Mouse (Mus musculus): Measurements from ENCODE around the gene 4930415O20Rik. TPM values are rescaled to one million over a fixed set of nuclear protein-coding genes. Genes with fewer than 3 reads are reported as not detected.
A peak's percentile ranks its signal among the peaks of the same experiment; 100 is the strongest.

4930415O20Rik gene
- 0.44 and 0.46 TPM in 2 replicates for polyA plus RNA-seq (2015; fragmentation: Nextera tagmentation; extraction: Ambion mirVana)

DNA sequence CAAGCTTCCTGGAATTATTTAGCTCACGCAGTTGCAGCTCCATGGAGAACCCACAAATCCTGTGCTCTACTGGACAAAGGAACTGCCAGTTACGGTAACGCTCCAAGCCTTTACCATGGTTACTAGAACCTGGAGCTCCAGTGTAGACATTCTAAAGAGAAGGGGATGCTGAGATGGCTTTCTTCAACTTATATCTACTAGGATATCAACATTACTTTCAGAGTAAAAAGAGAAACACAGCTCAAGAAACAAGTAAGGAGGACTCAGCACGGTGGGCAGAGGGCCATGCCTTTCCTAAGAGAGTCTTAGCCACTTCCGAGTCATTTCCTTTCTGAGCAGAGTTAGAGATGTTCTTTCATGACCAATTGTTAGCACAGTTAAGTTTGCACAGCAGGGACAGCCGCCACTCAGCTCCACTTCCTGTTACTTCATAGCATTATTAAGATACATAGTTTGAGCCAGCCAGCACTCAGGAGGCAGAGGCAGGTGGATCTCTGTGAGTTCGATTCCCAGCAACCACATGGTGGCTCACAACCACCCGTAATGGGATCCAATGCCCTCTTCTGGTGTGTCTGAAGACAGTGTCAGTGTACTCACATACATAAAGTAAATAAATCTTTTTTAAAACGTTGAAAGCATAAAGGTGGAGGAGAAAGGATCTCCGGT lies at the start of gene 4930415O20Rik, which contains the start of gene Ccnt1:
Gene 4930415O20Rik, plus strand, starts transcription at position 132 of the 666 bp plus-strand sequence.
Gene Ccnt1, minus strand, starts transcription at position 51 of the 666 bp plus-strand sequence.
- WGBS: 83% methylated on average over 10 of the region's 10 CpGs
- no peak within 1 kb of the TSS for H3K4me2 ChIP-seq
- ATAC-seq (replicated peaks): no peak
- H3K9ac ChIP-seq: no peak within 1 kb of the TSS
- no peaks in the 10 kb centered on the region for H3K9me3 ChIP-seq
- no peaks in the 10 kb centered on the region for H3K27me3 ChIP-seq (replicated peaks)
- peaks cover 16% of the 10 kb centered on the region for H3K4me1 ChIP-seq
- no peak within 1 kb of the TSS for H3K27ac ChIP-seq
- no peaks in the 10 kb centered on the region for H3K36me3 ChIP-seq (replicated peaks)
- H3K4me3 ChIP-seq: no peak within 1 kb of the TSS

DNA sequence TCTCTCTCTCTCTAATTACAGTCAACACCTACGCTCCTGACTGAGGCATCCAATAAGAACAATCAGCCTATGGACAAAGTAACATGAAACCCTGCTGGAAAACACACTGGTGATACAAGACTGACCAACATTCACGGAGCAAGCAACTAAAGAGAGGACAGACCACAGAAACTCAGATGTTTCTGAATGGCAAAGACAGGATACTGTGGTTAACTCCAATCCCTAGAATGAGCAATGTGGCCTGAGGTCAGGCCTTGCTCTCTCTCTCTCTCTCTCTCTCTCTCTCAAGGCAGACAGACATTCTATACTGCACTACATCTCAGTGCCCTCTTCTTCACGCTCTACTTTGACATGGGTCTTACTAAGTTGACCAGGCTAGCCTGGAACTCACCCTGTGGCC lies 49.6 kb upstream of the 4930415O20Rik start:
- WGBS: 91% methylated on average over 3 of the region's 3 CpGs
- peaks cover 48% of the 10 kb centered on the region for H3K36me3 ChIP-seq (replicated peaks)

DNA sequence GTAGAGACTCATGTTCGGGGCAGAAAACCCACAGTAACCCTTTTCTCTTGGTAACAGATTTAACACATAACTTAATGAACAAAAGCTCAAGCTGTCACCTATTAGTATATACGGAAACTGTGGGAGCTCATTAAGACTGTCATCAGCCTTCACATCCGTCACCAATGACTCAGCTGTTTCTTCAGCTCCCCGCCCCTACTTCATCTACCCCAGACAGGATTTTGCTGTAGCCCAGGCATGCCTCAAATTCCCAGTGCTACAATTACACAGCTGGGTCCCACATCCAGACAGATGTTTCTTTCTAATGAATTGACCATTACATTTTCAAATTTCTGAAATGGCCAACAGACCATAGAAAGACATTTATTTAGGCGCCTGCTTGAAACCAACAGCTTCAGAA lies 44.7 kb upstream of the 4930415O20Rik start:
- ATAC-seq (replicated peaks): no peak
- Histone ChIP-seq H3K4me2 (no peak overlapping the region), H3K4me3 (no peak overlapping the region), H3K36me3 (replicated peaks) (peaks cover 61% of the 10 kb centered on the region), H3K9ac (no peak overlapping the region), H3K9me3 (no peaks in the 10 kb centered on the region), H3K27me3 (replicated peaks) (no peaks in the 10 kb centered on the region), H3K4me1 (peaks cover 3% of the 10 kb centered on the region; the same call in 1 of the 2 replicates), H3K27ac (no peak overlapping the region)
- 76% methylated on average over 5 of the region's 5 CpGs for WGBS

More for the DNA sequence above, 49.6 kb upstream of the 4930415O20Rik start:
- no peak overlapping the region for H3K9ac ChIP-seq
- no peak overlapping the region for H3K4me3 ChIP-seq
- H3K9me3 ChIP-seq: no peaks in the 10 kb centered on the region
- H3K4me1 ChIP-seq: no peaks in the 10 kb centered on the region
- H3K27ac ChIP-seq: no peak overlapping the region
- no peaks in the 10 kb centered on the region for H3K27me3 ChIP-seq (replicated peaks)
- no peak overlapping the region for H3K4me2 ChIP-seq
- ATAC-seq (replicated peaks): no peak

DNA sequence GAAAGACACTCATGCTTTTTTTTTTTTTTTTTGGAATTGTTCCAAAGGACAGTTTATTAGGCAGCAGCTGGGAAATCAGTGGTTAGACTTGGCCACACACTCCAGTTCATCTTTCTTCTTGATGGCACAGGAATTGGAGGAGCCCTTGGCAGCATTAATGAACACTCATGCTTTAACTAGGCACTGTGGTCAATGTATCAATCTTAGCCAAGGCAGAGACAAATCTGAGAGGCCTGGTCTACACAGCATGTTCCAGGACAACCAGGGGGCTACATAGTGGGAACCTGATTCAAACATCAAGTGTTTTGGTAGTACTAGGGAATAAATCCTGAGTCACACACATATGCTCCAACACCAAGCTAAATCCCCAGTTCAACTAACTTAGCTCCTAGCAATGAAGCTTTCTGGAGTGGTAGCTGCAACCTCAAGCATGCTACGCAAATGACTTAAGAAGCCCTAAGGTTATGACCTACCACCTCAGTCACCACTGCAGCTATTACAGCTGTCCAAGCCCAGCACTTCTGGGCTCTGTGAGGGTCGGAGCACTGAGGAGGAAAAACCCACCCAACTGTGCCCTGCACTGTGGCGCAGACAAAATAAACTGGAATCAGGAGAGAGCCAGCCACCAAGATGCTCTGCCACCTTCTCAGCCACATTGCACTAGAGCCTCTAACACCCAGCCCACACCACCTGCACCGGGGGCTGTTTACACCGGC lies 43.6 kb upstream of the 4930415O20Rik start:
- Histone ChIP-seq H3K9me3 (no peaks in the 10 kb centered on the region), H3K4me3 (no peak overlapping the region), H3K36me3 (replicated peaks) (peaks cover 56% of the 10 kb centered on the region), H3K27ac (no peak overlapping the region), H3K27me3 (replicated peaks) (no peaks in the 10 kb centered on the region), H3K4me2 (no peak overlapping the region), H3K9ac (no peak overlapping the region), H3K4me1 (peaks cover 12% of the 10 kb centered on the region)
- ATAC-seq (replicated peaks): no peak
- 93% methylated on average over 5 of the region's 5 CpGs for WGBS

DNA sequence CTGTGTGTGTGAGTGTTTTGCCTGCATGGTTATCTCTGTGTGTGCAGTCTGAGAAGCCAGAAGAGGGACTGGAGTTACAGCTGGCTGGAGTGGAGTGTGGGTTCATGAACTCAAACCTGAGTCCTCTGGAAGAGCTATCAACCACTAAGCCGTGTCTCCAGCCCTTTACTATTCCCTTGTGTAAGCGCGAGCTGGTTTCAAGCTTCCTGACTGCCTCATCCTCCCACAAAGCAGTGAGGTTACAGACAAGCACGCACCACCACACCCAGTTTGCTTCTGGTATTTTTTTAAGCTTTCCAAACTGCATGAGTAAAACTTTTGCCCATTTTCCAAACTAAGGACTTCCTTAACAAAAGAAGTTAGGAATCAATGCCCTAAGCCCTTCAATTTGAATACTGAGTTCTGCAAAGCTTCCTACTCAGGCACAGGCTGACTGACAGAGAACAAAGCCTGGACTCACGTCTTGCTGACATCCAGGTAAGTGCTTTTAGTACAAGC lies 42.7 kb upstream of the 4930415O20Rik start:
- H3K4me1 ChIP-seq: peaks cover 21% of the 10 kb centered on the region
- no peak overlapping the region for H3K4me3 ChIP-seq
- H3K4me2 ChIP-seq: no peak overlapping the region
- peaks cover 52% of the 10 kb centered on the region for H3K36me3 ChIP-seq (replicated peaks)
- no peaks in the 10 kb centered on the region for H3K27me3 ChIP-seq (replicated peaks)
- H3K27ac ChIP-seq: no peak overlapping the region
- 88% methylated on average over 5 of the region's 5 CpGs for WGBS
- no peak overlapping the region for H3K9ac ChIP-seq
- H3K9me3 ChIP-seq: no peaks in the 10 kb centered on the region
- ATAC-seq (replicated peaks): no peak

DNA sequence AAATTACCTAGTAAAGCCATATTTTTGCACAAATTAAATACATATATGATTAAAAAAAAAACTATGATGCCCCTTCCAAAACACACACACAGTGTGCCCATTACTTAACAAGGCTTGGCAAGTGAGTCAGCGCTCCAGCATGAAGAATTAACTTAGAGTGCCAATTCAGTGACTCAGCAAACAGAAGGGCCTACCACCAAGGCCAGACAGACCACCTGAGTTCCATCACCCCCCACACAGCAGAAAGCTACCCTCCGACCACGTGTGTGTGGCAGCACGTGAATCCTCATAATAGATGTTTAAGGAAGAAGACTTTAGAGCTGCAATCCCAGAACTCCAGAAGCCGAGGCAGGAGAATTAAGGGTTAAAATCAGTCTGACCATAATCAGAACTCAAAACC lies 38.5 kb upstream of the 4930415O20Rik start:
- H3K9me3 ChIP-seq: no peaks in the 10 kb centered on the region
- no peak overlapping the region for H3K27ac ChIP-seq
- H3K9ac ChIP-seq: peak overlapping the region; percentile 74
- ATAC-seq (replicated peaks): no peak
- H3K4me3 ChIP-seq: peak overlapping the region; percentile 96
- H3K4me1 ChIP-seq: peaks cover 22% of the 10 kb centered on the region
- peak overlapping the region; percentile 69 for H3K4me2 ChIP-seq
- H3K36me3 ChIP-seq (replicated peaks): peaks cover 30% of the 10 kb centered on the region
- H3K27me3 ChIP-seq (replicated peaks): no peaks in the 10 kb centered on the region
- WGBS: 47% methylated on average over 5 of the region's 5 CpGs

DNA sequence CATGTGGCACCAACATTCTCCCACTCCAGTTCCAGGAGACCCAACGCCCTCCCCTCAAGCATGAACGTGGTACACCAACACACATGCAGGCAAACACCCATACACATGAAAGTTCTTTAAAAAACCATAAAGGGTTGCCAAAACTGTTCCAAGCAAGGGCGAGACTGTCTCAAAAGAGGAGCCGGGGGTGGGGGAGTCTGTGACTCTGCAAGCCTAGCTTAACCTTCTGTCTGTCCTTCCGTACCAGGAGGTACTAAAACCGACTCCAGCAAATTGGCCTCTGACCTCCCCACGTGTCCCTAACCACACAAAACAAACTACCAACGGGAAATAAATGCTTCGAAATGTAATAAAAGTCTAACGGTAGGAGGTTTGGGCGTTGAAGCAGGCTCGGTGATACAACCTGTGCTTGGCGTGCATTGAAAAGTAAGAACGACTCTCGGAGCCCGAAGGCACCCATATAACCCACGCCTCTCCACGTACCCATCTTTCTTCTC lies 37.7 kb upstream of the 4930415O20Rik start:
- peak overlapping the region; percentile 97; the same call in 1 of the 2 replicates for H3K27ac ChIP-seq

DNA sequence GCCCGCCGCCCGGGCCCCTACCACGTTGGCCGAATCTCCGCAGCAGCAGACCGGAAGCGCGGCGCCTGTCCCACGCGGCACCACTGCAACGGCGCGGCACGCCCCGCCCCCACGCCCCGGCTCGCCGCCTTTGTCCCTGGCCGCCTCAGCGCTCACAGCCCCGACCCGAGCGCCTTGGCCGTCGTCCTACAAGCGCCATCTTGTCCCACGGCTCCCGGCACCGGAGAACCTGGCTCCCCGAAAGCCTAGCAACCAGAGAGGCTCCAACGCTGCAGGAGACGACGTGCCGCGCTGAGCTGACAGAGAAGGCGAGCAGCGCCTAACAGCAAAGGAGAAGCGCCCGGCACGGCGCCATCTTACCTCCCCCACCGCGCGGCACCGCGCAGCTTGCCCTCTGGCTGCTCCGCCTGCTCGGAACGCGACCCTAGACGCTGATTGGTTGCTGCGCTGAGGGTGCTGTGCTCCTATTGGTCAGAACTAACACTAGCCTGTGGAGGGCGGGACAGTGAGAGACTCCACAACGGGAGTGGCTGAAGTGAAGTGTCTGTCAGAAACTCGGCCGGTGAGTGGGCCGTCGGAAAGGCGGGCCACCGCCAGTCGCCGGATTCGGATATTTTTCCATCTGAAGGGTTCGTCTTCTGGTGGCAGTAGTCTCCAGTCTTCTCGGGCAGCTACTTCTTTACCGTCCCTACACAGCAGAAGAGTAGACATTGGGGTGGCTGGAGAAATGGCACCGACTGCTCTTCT lies 36.8 kb upstream of the 4930415O20Rik start, which contains the start of gene Kansl2:
Gene Kansl2, minus strand, starts transcription at position 384 of the 747 bp plus-strand sequence.
- under 1% methylated on average over 70 of the region's 70 CpGs for WGBS
- peaks cover 19% of the 10 kb centered on the region for H3K36me3 ChIP-seq (replicated peaks)
- peaks cover 22% of the 10 kb centered on the region for H3K4me1 ChIP-seq
- peak within 1 kb of the TSS; percentile 97 for H3K27ac ChIP-seq
- H3K4me2 ChIP-seq: peak within 1 kb of the TSS; percentile 69
- no peaks in the 10 kb centered on the region for H3K9me3 ChIP-seq
- H3K9ac ChIP-seq: peak within 1 kb of the TSS; percentile 74
- H3K4me3 ChIP-seq: peak within 1 kb of the TSS; percentile 96
- H3K27me3 ChIP-seq (replicated peaks): no peaks in the 10 kb centered on the region
- ATAC-seq (replicated peaks): peak; percentile 100

More for the DNA sequence above, 37.7 kb upstream of the 4930415O20Rik start:
- Histone ChIP-seq H3K9me3 (no peaks in the 10 kb centered on the region), H3K4me1 (peaks cover 22% of the 10 kb centered on the region), H3K9ac (peak overlapping the region; percentile 74), H3K27me3 (replicated peaks) (no peaks in the 10 kb centered on the region), H3K36me3 (replicated peaks) (peaks cover 22% of the 10 kb centered on the region), H3K4me2 (peak overlapping the region; percentile 69), H3K4me3 (peak overlapping the region; percentile 96)
- WGBS: under 1% methylated on average over 18 of the region's 18 CpGs
- no peak for ATAC-seq (replicated peaks)

DNA sequence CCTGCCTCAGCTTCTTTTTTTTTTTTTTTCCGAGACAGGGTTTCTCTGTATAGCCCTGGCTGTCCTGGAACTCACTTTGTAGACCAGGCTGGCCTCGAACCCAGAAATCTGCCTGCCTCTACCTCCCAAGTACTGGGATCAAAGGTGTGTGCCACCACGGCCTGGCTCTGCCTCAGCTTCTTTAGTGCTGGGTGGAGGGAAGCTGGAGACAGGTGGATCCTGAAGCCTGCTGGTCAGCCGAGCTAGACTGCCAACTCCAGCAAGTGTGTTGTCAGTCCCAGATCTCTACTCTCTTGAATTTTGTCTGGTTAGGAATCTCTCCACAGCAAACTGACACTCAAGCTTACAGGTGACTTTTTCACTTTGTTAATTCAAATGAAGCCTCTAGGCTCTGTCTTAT lies 34.9 kb upstream of the 4930415O20Rik start:
- WGBS: 91% methylated on average over 4 of the region's 4 CpGs
- no peak for ATAC-seq (replicated peaks)
- Histone ChIP-seq H3K9me3 (no peaks in the 10 kb centered on the region), H3K27ac (no peak overlapping the region), H3K4me3 (no peak overlapping the region), H3K36me3 (replicated peaks) (peaks cover 14% of the 10 kb centered on the region; the same call in 1 of the 2 replicates), H3K27me3 (replicated peaks) (no peaks in the 10 kb centered on the region), H3K4me2 (no peak overlapping the region), H3K9ac (no peak overlapping the region), H3K4me1 (peaks cover 20% of the 10 kb centered on the region)

DNA sequence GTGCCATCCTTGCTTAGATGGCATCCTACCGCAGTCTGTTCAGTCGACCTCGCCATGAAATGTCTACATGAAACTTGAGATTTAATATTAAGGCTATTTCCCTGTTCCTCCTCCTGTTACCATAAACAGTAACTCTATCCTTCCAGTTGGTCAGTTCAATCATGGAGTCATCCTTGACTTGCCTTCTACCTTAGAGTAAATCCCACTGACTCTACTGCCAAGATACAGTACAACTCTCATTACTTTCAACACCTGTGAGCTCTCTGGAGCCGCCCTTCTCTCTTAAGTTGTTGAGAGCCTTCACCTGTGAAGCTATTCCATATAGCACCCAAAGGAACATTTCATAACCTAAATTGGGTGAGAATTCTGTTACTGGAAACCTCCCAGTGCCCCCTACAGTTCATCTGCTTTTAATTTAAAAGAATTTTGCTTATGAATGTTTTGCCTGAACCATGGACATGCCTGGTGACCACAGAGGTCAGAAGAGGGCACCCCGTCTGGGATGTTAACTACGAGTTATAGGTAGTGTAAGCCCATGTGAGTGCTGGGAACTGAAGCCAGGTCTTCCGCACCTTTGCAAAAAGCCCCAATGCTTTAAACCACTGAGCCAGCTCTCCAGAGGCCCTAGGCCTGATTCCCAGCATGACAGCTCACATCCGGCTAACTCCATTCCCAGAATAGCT lies 33.8 kb upstream of the 4930415O20Rik start:
- H3K27ac ChIP-seq: no peak overlapping the region
- H3K9ac ChIP-seq: no peak overlapping the region
- peaks cover 18% of the 10 kb centered on the region for H3K36me3 ChIP-seq (replicated peaks)
- no peak overlapping the region for H3K4me3 ChIP-seq
- H3K4me1 ChIP-seq: peaks cover 12% of the 10 kb centered on the region
- H3K27me3 ChIP-seq (replicated peaks): no peaks in the 10 kb centered on the region
- H3K4me2 ChIP-seq: no peak overlapping the region
- no peaks in the 10 kb centered on the region for H3K9me3 ChIP-seq
- no peak for ATAC-seq (replicated peaks)
- WGBS: 86% methylated on average over 8 of the region's 8 CpGs

DNA sequence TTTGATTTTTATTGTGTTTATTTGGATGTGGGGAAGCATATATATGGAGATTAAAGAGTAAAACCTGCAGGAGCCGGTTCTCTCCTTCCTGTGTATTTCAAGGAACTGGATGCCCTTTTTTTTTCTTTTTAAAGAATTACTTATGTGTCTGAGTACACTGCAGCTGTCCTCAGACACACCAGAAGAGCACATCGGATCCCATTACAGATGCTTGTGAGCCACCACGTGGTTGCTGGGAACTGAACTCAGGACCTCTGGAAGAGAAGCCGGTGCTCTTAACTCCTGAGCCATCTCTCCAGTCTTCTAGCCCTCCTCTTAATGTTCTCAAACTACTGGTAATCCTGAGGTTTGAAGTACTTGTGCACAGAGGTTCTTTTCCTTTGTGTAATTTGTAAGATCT lies 32.9 kb upstream of the 4930415O20Rik start:
- no peak overlapping the region for H3K27ac ChIP-seq
- WGBS: 79% methylated on average over 4 of the region's 4 CpGs
- H3K9ac ChIP-seq: no peak overlapping the region
- no peak overlapping the region for H3K4me3 ChIP-seq
- H3K9me3 ChIP-seq: no peaks in the 10 kb centered on the region
- no peak overlapping the region for H3K4me2 ChIP-seq
- peaks cover 3% of the 10 kb centered on the region for H3K4me1 ChIP-seq
- ATAC-seq (replicated peaks): no peak
- no peaks in the 10 kb centered on the region for H3K27me3 ChIP-seq (replicated peaks)
- H3K36me3 ChIP-seq (replicated peaks): peaks cover 20% of the 10 kb centered on the region
